Mouse (Mus musculus): Measurements from ENCODE around the gene Scd3. TPM values are rescaled to one million over a fixed set of nuclear protein-coding genes. Genes with fewer than 3 reads are reported as not detected.

Gene Scd3
- polyA plus RNA-seq, 1 experiment from 2014 or later = 1.4 TPM

GRCm38 (mm10) chr19:44197053-44197852 is 5.8 kb upstream of the Scd3 start:
- no peak overlapping the region for H3K4me2 ChIP-seq (replicated peaks)
- H3K9ac ChIP-seq (replicated peaks) = no peak overlapping the region
- H3K4me3 ChIP-seq = no peak overlapping the region
- H3K36me3 ChIP-seq = no peaks in the 10 kb centered on the region
- H3K27ac ChIP-seq (replicated peaks) = no peak overlapping the region
- 90% methylated on average over 10 of the region's 10 CpGs for WGBS
- H3K27me3 ChIP-seq = peaks cover 12% of the 10 kb centered on the region; the same call in 1 of the 2 replicates
- no peaks in the 10 kb centered on the region for H3K9me3 ChIP-seq
- H3K4me1 ChIP-seq = no peaks in the 10 kb centered on the region
- ATAC-seq (ENCODE audit: low FRiP score, low read depth) = no peak

- ATAC-seq (ENCODE audit: low FRiP score, low read depth) = no peak
- WGBS = 89% methylated on average over 6 of the region's 6 CpGs
These were observed 4.6 kb upstream of the Scd3 start for GRCm38 (mm10) chr19:44198494-44198893.

GRCm38 (mm10) chr19:44198964-44199363 is 4.1 kb upstream of the Scd3 start:
- ATAC-seq (ENCODE audit: low FRiP score, low read depth) = no peak
- Histone ChIP-seq H3K36me3 (no peaks in the 10 kb centered on the region), H3K27me3 (0 out of 2 replicates have a peak, but pooled peaks cover 3% of the 10 kb centered on the region), H3K4me2 (replicated peaks) (no peak overlapping the region), H3K9me3 (no peaks in the 10 kb centered on the region), H3K4me1 (no peaks in the 10 kb centered on the region), H3K27ac (replicated peaks) (no peak overlapping the region), H3K9ac (replicated peaks) (no peak overlapping the region), H3K4me3 (no peak overlapping the region)
- WGBS = 74% methylated on average over 2 of the region's 2 CpGs

More at GRCm38 (mm10) chr19:44198494-44198893, 4.6 kb upstream of the Scd3 start:
- H3K4me3 ChIP-seq = no peak overlapping the region
- H3K9ac ChIP-seq (replicated peaks) = no peak overlapping the region
- no peaks in the 10 kb centered on the region for H3K4me1 ChIP-seq
- H3K9me3 ChIP-seq = no peaks in the 10 kb centered on the region
- no peak overlapping the region for H3K4me2 ChIP-seq (replicated peaks)
- no peak overlapping the region for H3K27ac ChIP-seq (replicated peaks)
- H3K27me3 ChIP-seq = 0 out of 2 replicates have a peak, but pooled peaks cover 8% of the 10 kb centered on the region
- H3K36me3 ChIP-seq = no peaks in the 10 kb centered on the region

- Histone ChIP-seq H3K4me1 (no peaks in the 10 kb centered on the region), H3K9me3 (no peaks in the 10 kb centered on the region), H3K9ac (replicated peaks) (no peak overlapping the region), H3K4me3 (no peak overlapping the region), H3K4me2 (replicated peaks) (no peak overlapping the region), H3K27ac (replicated peaks) (no peak overlapping the region), H3K36me3 (no peaks in the 10 kb centered on the region), H3K27me3 (no peaks in the 10 kb centered on the region)
- WGBS = 69% methylated on average over 2 of the region's 2 CpGs
- no peak for ATAC-seq (ENCODE audit: low FRiP score, low read depth)
These were observed 4.0 kb downstream of the Scd3 start for GRCm38 (mm10) chr19:44207079-44207478.

- no peaks in the 10 kb centered on the region for H3K36me3 ChIP-seq
- WGBS = 76% methylated on average over 12 of the region's 12 CpGs
- H3K27me3 ChIP-seq = no peaks in the 10 kb centered on the region
- no peak for ATAC-seq (ENCODE audit: low FRiP score, low read depth)
- H3K9ac ChIP-seq (replicated peaks) = no peak overlapping the region
- no peaks in the 10 kb centered on the region for H3K4me1 ChIP-seq
- H3K27ac ChIP-seq (replicated peaks) = no peak overlapping the region
- H3K4me2 ChIP-seq (replicated peaks) = no peak overlapping the region
- no peak overlapping the region for H3K4me3 ChIP-seq
- H3K9me3 ChIP-seq = no peaks in the 10 kb centered on the region
These were observed 12.2 kb downstream of the Scd3 start for GRCm38 (mm10) chr19:44215255-44215654.

- no peak overlapping the region for H3K4me2 ChIP-seq (replicated peaks)
- no peak overlapping the region for H3K4me3 ChIP-seq
- H3K4me1 ChIP-seq = no peaks in the 10 kb centered on the region
- H3K27me3 ChIP-seq = no peaks in the 10 kb centered on the region
- no peak overlapping the region for H3K9ac ChIP-seq (replicated peaks)
- no peak overlapping the region for H3K27ac ChIP-seq (replicated peaks)
- WGBS = 75% methylated on average over 3 of the region's 3 CpGs
- H3K36me3 ChIP-seq = no peaks in the 10 kb centered on the region
- no peaks in the 10 kb centered on the region for H3K9me3 ChIP-seq
- ATAC-seq (ENCODE audit: low FRiP score, low read depth) = no peak
These were observed 15.0 kb downstream of the Scd3 start for GRCm38 (mm10) chr19:44217958-44218525.

- H3K4me1 ChIP-seq = no peaks in the 10 kb centered on the region
- no peak overlapping the region for H3K4me2 ChIP-seq (replicated peaks)
- H3K4me3 ChIP-seq = no peak overlapping the region
- H3K27ac ChIP-seq (replicated peaks) = no peak overlapping the region
- H3K9ac ChIP-seq (replicated peaks) = no peak overlapping the region
- ATAC-seq (ENCODE audit: low FRiP score, low read depth) = no peak
- no peaks in the 10 kb centered on the region for H3K36me3 ChIP-seq
- H3K27me3 ChIP-seq = no peaks in the 10 kb centered on the region
- WGBS = 89% methylated on average over 5 of the region's 5 CpGs
- no peaks in the 10 kb centered on the region for H3K9me3 ChIP-seq
These were observed 22.7 kb downstream of the Scd3 start for GRCm38 (mm10) chr19:44225728-44226127.

- Histone ChIP-seq H3K27me3 (no peaks in the 10 kb centered on the region), H3K36me3 (no peaks in the 10 kb centered on the region), H3K4me1 (no peaks in the 10 kb centered on the region), H3K4me3 (no peak overlapping the region), H3K9me3 (no peaks in the 10 kb centered on the region), H3K27ac (replicated peaks) (no peak overlapping the region), H3K4me2 (replicated peaks) (no peak overlapping the region), H3K9ac (replicated peaks) (no peak overlapping the region)
- no peak for ATAC-seq (ENCODE audit: low FRiP score, low read depth)
- 85% methylated on average over 2 of the region's 2 CpGs for WGBS
These were observed 26.7 kb downstream of the Scd3 start for GRCm38 (mm10) chr19:44229776-44230175.

GRCm38 (mm10) chr19:44230212-44230611 is 27.1 kb downstream of the Scd3 start:
- H3K4me1 ChIP-seq = no peaks in the 10 kb centered on the region
- WGBS = 78% methylated on average over 3 of the region's 3 CpGs
- no peaks in the 10 kb centered on the region for H3K36me3 ChIP-seq
- H3K4me2 ChIP-seq (replicated peaks) = no peak overlapping the region
- no peak overlapping the region for H3K9ac ChIP-seq (replicated peaks)
- H3K9me3 ChIP-seq = no peaks in the 10 kb centered on the region
- H3K27me3 ChIP-seq = no peaks in the 10 kb centered on the region
- H3K4me3 ChIP-seq = no peak overlapping the region
- H3K27ac ChIP-seq (replicated peaks) = no peak overlapping the region
- no peak for ATAC-seq (ENCODE audit: low FRiP score, low read depth)

GRCm38 (mm10) chr19:44231608-44232151 is 28.6 kb downstream of the Scd3 start:
- Histone ChIP-seq H3K9ac (replicated peaks) (no peak overlapping the region), H3K4me2 (replicated peaks) (no peak overlapping the region), H3K27ac (replicated peaks) (no peak overlapping the region), H3K36me3 (no peaks in the 10 kb centered on the region), H3K4me1 (no peaks in the 10 kb centered on the region), H3K9me3 (no peaks in the 10 kb centered on the region), H3K27me3 (no peaks in the 10 kb centered on the region), H3K4me3 (no peak overlapping the region)
- 92% methylated on average over 4 of the region's 4 CpGs for WGBS
- ATAC-seq (ENCODE audit: low FRiP score, low read depth) = no peak

GRCm38 (mm10) chr19:44237471-44238006 is 34.5 kb downstream of the Scd3 start:
- H3K36me3 ChIP-seq = no peaks in the 10 kb centered on the region
- no peaks in the 10 kb centered on the region for H3K9me3 ChIP-seq
- no peak for ATAC-seq (ENCODE audit: low FRiP score, low read depth)
- peak overlapping the region; percentile 44 for H3K4me2 ChIP-seq (replicated peaks)
- no peak overlapping the region for H3K27ac ChIP-seq (replicated peaks)
- H3K4me1 ChIP-seq = no peaks in the 10 kb centered on the region
- H3K4me3 ChIP-seq = peak overlapping the region; percentile 23; the same call in 1 of the 2 replicates
- no peaks in the 10 kb centered on the region for H3K27me3 ChIP-seq
- H3K9ac ChIP-seq (replicated peaks) = no peak overlapping the region
- 19% methylated on average over 19 of the region's 19 CpGs for WGBS

GRCm38 (mm10) chr19:44238906-44239305 is 35.8 kb downstream of the Scd3 start:
- no peak for ATAC-seq (ENCODE audit: low FRiP score, low read depth)
- Histone ChIP-seq H3K9me3 (no peaks in the 10 kb centered on the region), H3K27ac (replicated peaks) (no peak overlapping the region), H3K4me3 (no peak overlapping the region), H3K9ac (replicated peaks) (no peak overlapping the region), H3K4me2 (replicated peaks) (no peak overlapping the region), H3K36me3 (no peaks in the 10 kb centered on the region), H3K4me1 (no peaks in the 10 kb centered on the region), H3K27me3 (no peaks in the 10 kb centered on the region)
- 81% methylated on average over 2 of the region's 2 CpGs for WGBS

All from midbrain, embryonic 12.5 days (tissue).